Mouse (Mus musculus) neural tube, embryonic 10.5 days (tissue): ENCODE measurements around the gene Hpd.

ENCODE experiments used
- DNase-seq: peaks from one replicate; pipeline ENCODE4 v3.0.0-alpha.2; 2017; ENCODE audit warnings: low spot score; ENCODE audit errors: extremely low spot score

The Hpd gene

GRCm38 (mm10) chr5:123187306-123187705 lies 4.8 kb upstream of the Hpd start:
- no peak for DNase-seq

- DNase-seq = no peak
Measured at GRCm38 (mm10) chr5:123185966-123186365, 3.4 kb upstream of the Hpd start.

- no peak for DNase-seq
Measured at GRCm38 (mm10) chr5:123181536-123181935, 991 bp downstream of the Hpd start.

- DNase-seq = no peak
Measured at GRCm38 (mm10) chr5:123180390-123180789, 2.1 kb downstream of the Hpd start.

- DNase-seq = no peak
Measured at GRCm38 (mm10) chr5:123178792-123179191, 3.7 kb downstream of the Hpd start.

GRCm38 (mm10) chr5:123171646-123172350 lies 10.7 kb downstream of the Hpd start:
- DNase-seq = peak; percentile 89

GRCm38 (mm10) chr5:123170365-123170764 lies 12.2 kb downstream of the Hpd start:
- DNase-seq = no peak

GRCm38 (mm10) chr5:123169284-123169683 lies 13.2 kb downstream of the Hpd start, which contains the start of gene Psmd9:
Gene Psmd9 (plus strand): TSS chr5:123169413.
- no peak for DNase-seq

- DNase-seq = no peak
Measured at GRCm38 (mm10) chr5:123167591-123167990, 14.9 kb downstream of the Hpd start.

GRCm38 (mm10) chr5:123166437-123166836 lies 16.1 kb downstream of the Hpd start:
- DNase-seq = no peak

GRCm38 (mm10) chr5:123162942-123163341 lies 19.6 kb downstream of the Hpd start:
- no peak for DNase-seq

- DNase-seq = no peak
Measured at GRCm38 (mm10) chr5:123160341-123160740, 22.2 kb downstream of the Hpd start.

- DNase-seq = no peak
Measured at GRCm38 (mm10) chr5:123159866-123160265, 22.7 kb downstream of the Hpd start.

GRCm38 (mm10) chr5:123159446-123159845 lies 23.1 kb downstream of the Hpd start:
- DNase-seq = no peak

- DNase-seq = no peak
Measured at GRCm38 (mm10) chr5:123157972-123158371, 24.6 kb downstream of the Hpd start.

GRCm38 (mm10) chr5:123156763-123157162 lies 25.8 kb downstream of the Hpd start:
- no peak for DNase-seq

GRCm38 (mm10) chr5:123155425-123155824 lies 27.1 kb downstream of the Hpd start:
- DNase-seq = peak; percentile 60

GRCm38 (mm10) chr5:123152901-123153300 lies 29.6 kb downstream of the Hpd start:
- DNase-seq = no peak

GRCm38 (mm10) chr5:123151707-123152362 lies 30.7 kb downstream of the Hpd start:
- DNase-seq = no peak

- no peak for DNase-seq
Measured at GRCm38 (mm10) chr5:123151077-123151476, 31.4 kb downstream of the Hpd start.

- no peak for DNase-seq
Measured at GRCm38 (mm10) chr5:123150641-123151040, 31.9 kb downstream of the Hpd start.

- DNase-seq = peak; percentile 90
Measured at GRCm38 (mm10) chr5:123149451-123150400, 32.8 kb downstream of the Hpd start.
